Mouse (Mus musculus) ovary, adult 18-20 months (tissue): ENCODE results near the gene Armc7.
"Not testable (repeated sequence)": the region's sequence is repeated elsewhere in the genome, so short reads cannot be mapped to it uniquely, and the experiment has no call there.

Source experiments
- DNase-seq: peaks from one replicate; pipeline ENCODE4 v3.0.0; 2022; ENCODE audit warnings: low spot score, mixed read lengths

Gene Armc7

DNA sequence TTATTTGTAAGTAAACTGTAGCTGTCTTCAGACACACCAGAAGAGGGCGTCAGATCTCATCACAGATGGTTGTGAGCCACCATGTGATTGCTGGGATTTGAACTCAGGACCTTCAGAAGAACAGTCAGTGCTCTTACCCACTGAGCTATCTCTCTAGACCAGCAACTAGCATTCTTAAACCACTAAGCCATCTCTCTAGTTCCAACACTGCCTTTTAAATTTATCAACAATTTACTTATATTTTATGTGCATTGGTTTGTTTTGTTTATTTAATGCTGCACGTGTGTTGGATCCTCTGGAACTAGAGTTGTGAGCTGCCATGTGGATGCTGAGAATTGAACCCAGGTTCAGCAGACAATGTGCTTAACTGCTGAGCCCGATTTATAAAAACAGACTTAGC is 51.0 kb downstream of the Armc7 start:
- DNase-seq: not testable (repeated sequence)

- DNase-seq: no peak
Observed at GRCm38 (mm10) chr11:115534759-115535371, 59.4 kb downstream of the Armc7 start.

DNA sequence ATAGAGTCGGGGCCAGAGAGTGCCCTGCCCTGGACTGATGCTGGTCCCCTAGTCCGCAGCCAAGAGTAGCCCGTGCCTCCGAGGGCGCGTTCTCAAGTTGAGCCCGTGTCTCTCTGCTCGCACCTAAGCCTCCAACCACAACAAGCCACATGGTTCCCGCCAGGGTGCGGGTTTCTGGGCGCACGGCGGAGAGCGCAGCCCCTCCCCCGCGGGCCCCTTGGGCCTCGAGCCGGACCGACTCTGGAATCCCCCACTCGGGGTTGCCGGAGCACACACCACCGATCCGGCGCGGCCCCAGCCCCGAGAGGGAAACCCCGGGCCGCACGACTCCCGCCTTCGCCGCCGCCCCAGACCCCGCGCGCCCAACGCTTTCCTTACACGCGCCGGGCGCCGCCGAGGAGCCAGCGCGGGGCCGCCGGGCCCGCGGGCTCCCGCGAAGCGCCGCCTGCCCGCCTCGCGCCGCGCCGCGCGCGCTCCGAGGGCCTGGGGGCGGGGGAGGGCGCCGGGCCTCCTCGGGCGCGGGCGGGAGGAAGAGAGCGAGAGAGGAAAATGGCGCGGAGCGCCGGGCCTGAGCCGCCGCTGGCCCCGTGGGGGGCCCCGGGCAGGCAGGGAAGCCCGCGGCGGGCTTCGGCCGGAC is 60.1 kb downstream of the Armc7 start:
- DNase-seq: peak; percentile 38

GRCm38 (mm10) chr11:115536038-115536681 is 60.7 kb downstream of the Armc7 start, which contains the start of gene Sumo2:
TSS of gene Sumo2 (minus strand) at chr11:115536276.
- DNase-seq: peak; percentile 94

DNA sequence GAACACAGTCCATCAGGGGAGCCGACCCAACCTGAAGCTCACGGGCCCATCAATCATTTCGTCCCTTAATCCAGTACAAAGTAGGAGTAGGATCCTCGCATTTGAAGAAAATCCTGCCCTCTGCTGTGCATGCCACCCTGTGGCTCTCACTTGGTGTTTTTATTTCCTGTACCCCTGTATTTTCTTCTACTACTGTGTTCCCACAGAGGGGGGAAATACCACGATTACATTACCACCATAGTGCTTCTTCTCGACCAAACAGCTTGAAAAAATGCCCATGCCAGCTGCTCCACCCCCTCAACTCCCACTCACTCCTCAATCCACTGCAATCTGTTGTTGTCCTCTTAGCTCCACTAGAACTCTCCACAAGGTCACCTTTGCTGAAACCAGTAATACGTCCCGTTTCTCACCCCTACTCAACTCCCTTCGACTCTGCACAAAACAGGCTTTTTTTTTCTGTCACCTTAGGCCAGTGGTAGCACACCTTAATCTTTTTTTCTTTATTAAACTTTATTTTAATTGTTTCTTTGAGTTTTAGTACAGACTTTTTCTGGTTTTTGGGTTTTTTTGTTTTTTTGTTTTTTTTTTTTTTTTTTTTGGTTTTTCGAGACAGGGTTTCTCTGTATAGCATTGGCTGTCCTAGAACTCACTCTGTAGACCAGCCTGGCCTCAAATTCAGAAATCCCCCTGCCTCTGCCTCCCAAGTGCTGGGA is 61.5 kb downstream of the Armc7 start:
- DNase-seq: peak; percentile 45

DNA sequence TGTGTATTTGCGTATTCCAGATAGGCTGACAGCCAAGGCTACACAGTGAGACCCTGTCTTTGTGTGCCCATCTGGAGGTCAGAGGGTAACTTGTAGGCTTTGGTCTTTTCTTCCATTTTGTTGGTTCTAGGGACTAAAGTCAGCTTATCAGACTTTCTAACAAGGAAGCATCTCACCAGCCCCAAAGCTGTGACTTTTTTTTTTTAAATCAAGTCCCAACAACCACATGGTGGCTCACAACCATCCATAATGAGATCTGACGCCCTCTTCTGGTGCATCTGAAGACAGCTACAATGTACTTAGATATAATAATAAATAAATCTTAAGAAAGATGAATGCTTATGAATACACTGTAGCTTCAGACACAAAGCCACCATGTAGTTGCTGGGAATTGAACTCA is 62.6 kb downstream of the Armc7 start:
- no peak for DNase-seq
